Mouse (Mus musculus) left cerebral cortex, adult 8-10 months (tissue): ENCODE measurements around the gene Slc17a1. TPM values are rescaled to one million over a fixed set of nuclear protein-coding genes. Genes with fewer than 3 reads are reported as not detected.

Experiments
- microRNA-seq, 2 experiments: library from miRNA; unstranded; fragments of <30 nt; microRNA quantifications; one replicate each; pipeline ENCODE4 v1.2.0; 2022
- total RNA-seq, 4 experiments: library from RNA; stranded (reverse); gene quantifications; 2 replicates each; pipeline ENCODE4 v1.2.4; 2022

The Slc17a1 gene
- total RNA-seq, 4 experiments from 2014 or later = not detected

Small RNA genes lying within 50 kb of the gene (microRNA-seq; reads per million reads assigned to microRNA genes)
- 0 reads per million in 2 experiments for gene Gm44344

Other genes with a start within 250 kb of the Slc17a1 start
- 1 to 10 TPM; 5.5 to 9.6 (median 7.2) TPM for gene Hist1h2be, start 246.6 kb upstream of the Slc17a1 start, total RNA-seq
- 10 to 100 TPM; 61.9 to 65.4 (median 62.5) TPM for gene Hist1h1e, start 245.2 kb upstream of the Slc17a1 start, total RNA-seq
- 1 to 10 TPM; 1.4 to 2.3 (median 1.9) TPM for gene Hist1h2ac, start 183.8 kb upstream of the Slc17a1 start, total RNA-seq
- gene Hist1h2bc, start 183.6 kb upstream of the Slc17a1 start, total RNA-seq = 10 to 100 TPM; 26.9 to 40.2 (median 30.0) TPM
- gene Hist1h1t, start 171.9 kb upstream of the Slc17a1 start, total RNA-seq = under 1 TPM in 1 of 4 experiments, not detected in 3; 0.41 TPM
- gene Hist1h4c, start 169.3 kb upstream of the Slc17a1 start, total RNA-seq = 100 to 1,000 TPM in 2 of 4 experiments, 10 to 100 TPM in 2; 87.8 to 116 (median 99.2) TPM
- 1 to 10 TPM; 3.4 to 7.7 (median 4.6) TPM for gene Hfe, start 156.9 kb upstream of the Slc17a1 start, total RNA-seq
- 10 to 100 TPM; 69.7 to 80.4 (median 72.8) TPM for gene Hist1h1c, start 128.9 kb upstream of the Slc17a1 start, total RNA-seq
- 1 to 10 TPM; 1.1 to 3.3 (median 2.8) TPM for gene Hist1h3c, start 122.1 kb upstream of the Slc17a1 start, total RNA-seq
- 10 to 100 TPM; 12.3 to 18.8 (median 16.3) TPM for gene Hist1h2bb, start 121.0 kb upstream of the Slc17a1 start, total RNA-seq
- gene Hist1h2ab, start 116.6 kb upstream of the Slc17a1 start, total RNA-seq = 10 to 100 TPM; 18.4 to 30.4 (median 21.0) TPM
- 10 to 100 TPM in 1 of 4 experiments, 1 to 10 TPM in 3; 5.3 to 12.2 (median 8.1) TPM for gene Hist1h3b, start 115.5 kb upstream of the Slc17a1 start, total RNA-seq
- 10 to 100 TPM; 53.3 to 70.8 (median 63.3) TPM for gene Hist1h4b, start 110.7 kb upstream of the Slc17a1 start, total RNA-seq
- 10 to 100 TPM; 43.4 to 63.5 (median 58.0) TPM for gene Hist1h4a, start 106.5 kb upstream of the Slc17a1 start, total RNA-seq
- 10 to 100 TPM; 33.9 to 55.0 (median 40.9) TPM for gene Hist1h3a, start 105.4 kb upstream of the Slc17a1 start, total RNA-seq
- 10 to 100 TPM; 29.7 to 32.8 (median 30.7) TPM for gene Hist1h1a, start 104.1 kb upstream of the Slc17a1 start, total RNA-seq
- not detected for gene Trim38, start 97.8 kb upstream of the Slc17a1 start, total RNA-seq
- not detected for gene Slc17a2, start 60.8 kb upstream of the Slc17a1 start, total RNA-seq
- under 1 TPM in 1 of 4 experiments, not detected in 3; 0.25 TPM for gene Slc17a3, start 28.3 kb upstream of the Slc17a1 start, total RNA-seq
- gene Slc17a4, start 47.3 kb downstream of the Slc17a1 start, total RNA-seq = not detected
- gene Hist1h2ba, start 66.4 kb downstream of the Slc17a1 start, total RNA-seq = not detected
- gene Hist1h2aa, start 66.7 kb downstream of the Slc17a1 start, total RNA-seq = not detected
- gene Scgn, start 123.5 kb downstream of the Slc17a1 start, total RNA-seq = 1 to 10 TPM in 1 of 4 experiments, under 1 TPM in 3; 0.51 to 1.7 (median 0.69) TPM